Mouse (Mus musculus) layer of hippocampus, adult 18-20 months (tissue): ENCODE data around the gene Micu2. TPM values are rescaled to one million over a fixed set of nuclear protein-coding genes. Genes with fewer than 3 reads are reported as not detected.
"Not testable (repeated sequence)": the region's sequence is repeated elsewhere in the genome, so short reads cannot be mapped to it uniquely, and the experiment has no call there.

Source experiments
- DNase-seq, 2 experiments: peaks; one replicate each; pipeline ENCODE4 v3.0.0; 2022; ENCODE audit warnings: low spot score in 2 of 2
- total RNA-seq, 2 experiments: library from RNA; stranded (reverse); gene quantifications; 2 replicates each; pipeline ENCODE4 v1.2.3; 2021

The Micu2 gene
- total RNA-seq, 2 experiments from 2014 or later, result 23.5 to 23.8 TPM

GRCm38 (mm10) chr14:57967080-57967797 is 31.8 kb downstream of the Micu2 start:
- DNase-seq, result no peak

- DNase-seq, result no peak
Observed at GRCm38 (mm10) chr14:57961861-57962260, 37.2 kb downstream of the Micu2 start.

GRCm38 (mm10) chr14:57951089-57951488 is 48.0 kb downstream of the Micu2 start:
- DNase-seq, result no peak

- DNase-seq, result no peak
Observed at GRCm38 (mm10) chr14:57945834-57946233, 53.2 kb downstream of the Micu2 start.

- DNase-seq, result no peak
Observed at GRCm38 (mm10) chr14:57937297-57937696, 61.8 kb downstream of the Micu2 start.

- DNase-seq, result no peak
Observed at GRCm38 (mm10) chr14:57934666-57935065, 64.4 kb downstream of the Micu2 start.

GRCm38 (mm10) chr14:57933608-57934007 is 65.5 kb downstream of the Micu2 start:
- no peak for DNase-seq

GRCm38 (mm10) chr14:57932881-57933443 is 66.1 kb downstream of the Micu2 start:
- DNase-seq, result no peak

GRCm38 (mm10) chr14:57921428-57922131 is 77.5 kb downstream of the Micu2 start:
- peak in 1 of 2 experiments; percentile 51 for DNase-seq

- peak in 1 of 2 experiments; percentile 47 for DNase-seq
Observed at GRCm38 (mm10) chr14:57920568-57921310, 78.3 kb downstream of the Micu2 start.

GRCm38 (mm10) chr14:57919148-57919875 is 79.8 kb downstream of the Micu2 start:
- no peak for DNase-seq

- no peak for DNase-seq
Observed at GRCm38 (mm10) chr14:57915341-57915740, 83.7 kb downstream of the Micu2 start.

GRCm38 (mm10) chr14:57912211-57913007 is 86.7 kb downstream of the Micu2 start:
- DNase-seq, result not testable (repeated sequence)

- not testable (repeated sequence) for DNase-seq
Observed at GRCm38 (mm10) chr14:57911787-57912186, 87.3 kb downstream of the Micu2 start.

- DNase-seq, result no peak
Observed at GRCm38 (mm10) chr14:57911316-57911715, 87.7 kb downstream of the Micu2 start.

GRCm38 (mm10) chr14:57910501-57911068 is 88.5 kb downstream of the Micu2 start:
- DNase-seq, result peak; percentile 72 to 91

- no peak for DNase-seq
Observed at GRCm38 (mm10) chr14:57909297-57909696, 89.8 kb downstream of the Micu2 start.

GRCm38 (mm10) chr14:57908431-57908830 is 90.6 kb downstream of the Micu2 start:
- no peak for DNase-seq

GRCm38 (mm10) chr14:57901998-57902397 is 97.1 kb downstream of the Micu2 start:
- peak in 1 of 2 experiments; percentile 26 for DNase-seq

GRCm38 (mm10) chr14:57896882-57897281 is 102.2 kb downstream of the Micu2 start:
- no peak for DNase-seq
